Mouse (Mus musculus): Measurements from ENCODE around the gene Hip1.
A peak's percentile ranks its signal among the peaks of the same experiment; 100 is the strongest.

DNA sequence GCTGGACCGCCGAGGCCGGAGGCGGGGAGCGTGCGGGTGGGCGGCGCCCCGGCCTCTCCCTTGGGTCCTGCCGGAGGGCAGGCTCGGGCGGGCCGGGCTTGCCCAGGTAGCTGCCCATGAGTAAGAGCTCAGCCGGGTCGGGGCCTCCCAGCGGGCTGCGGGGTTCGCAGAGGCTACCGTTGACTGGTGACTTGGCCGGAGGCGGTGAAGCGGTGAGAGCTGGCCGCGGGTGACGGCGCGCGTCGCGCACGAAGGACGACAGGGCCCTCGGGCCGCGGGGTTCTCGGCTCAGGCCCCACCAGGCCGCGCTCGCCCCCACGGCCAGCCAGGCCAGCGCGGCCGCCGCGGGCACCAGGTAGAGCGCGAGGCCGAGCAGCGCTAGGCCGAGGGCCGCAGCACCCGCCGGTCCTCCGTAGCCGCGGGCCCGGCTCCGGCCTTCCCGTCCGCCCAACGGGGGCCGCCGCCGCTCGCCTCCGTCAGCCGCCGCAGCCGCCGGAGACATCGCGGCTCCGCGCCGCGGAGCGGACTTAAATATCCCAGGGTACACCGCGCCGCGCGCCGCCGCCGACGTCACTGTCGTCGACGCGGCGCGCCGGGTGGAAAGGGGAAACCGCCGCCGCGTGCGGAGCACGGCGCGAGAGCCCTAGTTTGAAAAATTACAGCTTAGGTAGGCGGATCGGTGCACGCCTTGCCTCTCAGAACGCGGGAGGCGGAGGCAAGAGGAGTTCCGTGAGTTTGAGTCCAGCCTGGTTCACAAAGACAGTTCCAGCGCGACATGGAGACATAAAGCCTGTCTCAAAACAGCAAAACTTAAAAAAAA is 150.7 kb downstream of the Hip1 start, which contains the start of gene Pom121:
- no peak for TF ChIP-seq CTCF (IDR thresholded peaks at IDR 0.05)
- TF ChIP-seq EP300 (IDR thresholded peaks at IDR 0.05; ENCODE audit: insufficient read depth, low read depth, low read length), result no peak
- TF ChIP-seq POLR2A (IDR thresholded peaks at IDR 0.05; ENCODE audit: insufficient read depth, low read depth, low read length), result peak; percentile 53; the same call in 1 of the 2 replicates

Measured in heart, adult 2 months (tissue).